Mouse (Mus musculus) layer of hippocampus, adult 11-12 months (tissue): Measurements from ENCODE around the gene Spaar.

Experiments used
- DNase-seq: peaks from one replicate; pipeline ENCODE4 v3.0.0; 2022; ENCODE audit warnings: low spot score

Gene Spaar

DNA sequence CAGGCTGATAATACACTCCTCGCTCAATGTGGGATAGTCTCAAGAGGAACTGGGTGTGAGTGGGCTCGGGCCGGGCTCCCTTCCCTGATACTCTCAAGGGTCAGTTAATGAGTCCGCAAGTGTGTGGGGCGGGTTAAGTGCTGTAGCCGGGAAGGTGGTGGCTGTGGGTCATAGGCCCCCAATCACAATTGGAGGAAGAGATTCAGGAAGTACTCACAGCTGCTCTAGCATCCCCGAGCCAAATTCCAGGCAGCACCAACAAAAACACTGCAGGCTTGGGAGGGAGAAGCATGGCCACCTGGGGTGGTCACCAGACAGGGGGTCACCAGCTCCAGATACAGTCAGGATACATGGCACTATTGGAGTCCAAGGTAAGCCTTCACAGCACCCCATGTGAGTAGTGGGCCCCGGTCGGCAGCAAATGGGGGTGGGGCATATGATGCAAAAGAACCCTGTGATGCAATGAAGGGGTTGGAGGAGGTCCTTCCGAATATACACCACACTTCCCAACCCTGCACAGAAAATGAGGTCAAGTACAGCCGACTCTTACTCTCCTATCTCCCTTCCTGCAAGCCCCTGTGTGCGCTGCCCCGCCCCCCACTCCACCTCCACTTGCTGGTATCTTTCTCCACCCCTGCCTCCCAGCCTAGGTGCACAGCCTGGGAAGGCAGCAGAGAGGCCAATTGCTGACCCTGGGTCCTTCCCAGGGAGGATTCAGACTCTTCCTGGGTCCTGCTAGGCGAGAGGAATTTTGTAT, at the start of gene Spaar:
Gene Spaar (plus strand): TSS at position 241 of the 757 bp plus-strand sequence.
- no peak for DNase-seq

DNA sequence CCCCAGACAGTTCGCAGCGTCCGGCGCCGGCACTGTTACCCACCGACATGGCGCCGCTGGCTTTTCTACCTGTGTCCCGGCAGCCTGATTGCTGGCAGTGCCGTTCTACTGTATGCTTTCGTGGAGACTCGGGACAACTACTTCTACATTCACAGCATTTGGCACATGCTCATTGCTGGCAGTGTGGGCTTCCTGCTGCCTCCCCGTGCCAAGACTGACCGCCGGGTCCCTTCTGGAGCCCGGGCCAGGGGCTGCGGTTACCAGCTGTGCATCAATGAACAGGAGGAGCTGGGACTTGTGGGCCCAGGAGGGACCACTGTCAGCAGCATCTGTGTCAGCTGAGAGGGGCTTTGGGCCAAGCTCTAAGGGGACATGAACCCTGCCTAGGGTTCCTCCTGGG, 39.8 kb upstream of the Spaar start:
- no peak for DNase-seq

DNA sequence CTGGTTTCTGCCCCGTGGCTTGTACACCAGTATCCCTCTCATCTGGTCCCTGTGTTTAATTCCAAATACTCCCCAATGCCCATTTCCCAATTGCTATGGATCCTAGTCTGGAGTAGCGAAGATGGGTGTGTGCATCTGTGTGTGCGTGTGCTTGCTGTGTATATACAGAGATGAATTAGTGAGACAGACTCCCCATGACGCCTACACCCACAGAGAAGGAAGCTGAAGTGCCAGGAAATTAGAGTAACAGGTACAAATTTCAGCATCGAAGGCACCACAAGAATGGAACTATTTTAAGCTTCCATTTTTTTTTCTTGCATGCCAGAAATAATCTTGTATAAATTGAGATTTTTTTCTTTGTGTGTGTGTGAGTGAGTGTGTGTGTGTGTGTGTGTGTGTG, 38.8 kb upstream of the Spaar start:
- DNase-seq: no peak

DNA sequence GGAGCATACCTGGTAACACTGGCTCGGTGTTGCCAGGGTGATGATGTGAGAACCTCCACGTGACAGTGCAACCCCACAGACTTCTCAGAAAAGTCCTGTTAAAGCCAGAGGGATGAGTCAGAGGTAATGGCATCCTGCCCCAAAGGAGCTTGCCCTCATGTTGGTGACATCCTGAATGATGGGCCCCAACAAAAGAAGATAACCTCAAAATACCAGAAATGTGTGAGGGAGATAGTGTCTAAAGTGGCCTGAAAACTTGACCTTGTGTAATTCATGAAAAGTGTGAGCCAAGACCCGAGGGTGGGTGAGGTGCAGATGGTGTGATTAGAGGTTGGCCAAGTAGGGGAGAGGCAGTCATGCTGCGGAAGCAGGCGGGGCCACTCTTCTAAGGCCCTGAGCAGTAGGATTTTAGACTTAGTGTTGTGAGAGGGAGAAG, 36.0 kb upstream of the Spaar start:
- no peak for DNase-seq

DNA sequence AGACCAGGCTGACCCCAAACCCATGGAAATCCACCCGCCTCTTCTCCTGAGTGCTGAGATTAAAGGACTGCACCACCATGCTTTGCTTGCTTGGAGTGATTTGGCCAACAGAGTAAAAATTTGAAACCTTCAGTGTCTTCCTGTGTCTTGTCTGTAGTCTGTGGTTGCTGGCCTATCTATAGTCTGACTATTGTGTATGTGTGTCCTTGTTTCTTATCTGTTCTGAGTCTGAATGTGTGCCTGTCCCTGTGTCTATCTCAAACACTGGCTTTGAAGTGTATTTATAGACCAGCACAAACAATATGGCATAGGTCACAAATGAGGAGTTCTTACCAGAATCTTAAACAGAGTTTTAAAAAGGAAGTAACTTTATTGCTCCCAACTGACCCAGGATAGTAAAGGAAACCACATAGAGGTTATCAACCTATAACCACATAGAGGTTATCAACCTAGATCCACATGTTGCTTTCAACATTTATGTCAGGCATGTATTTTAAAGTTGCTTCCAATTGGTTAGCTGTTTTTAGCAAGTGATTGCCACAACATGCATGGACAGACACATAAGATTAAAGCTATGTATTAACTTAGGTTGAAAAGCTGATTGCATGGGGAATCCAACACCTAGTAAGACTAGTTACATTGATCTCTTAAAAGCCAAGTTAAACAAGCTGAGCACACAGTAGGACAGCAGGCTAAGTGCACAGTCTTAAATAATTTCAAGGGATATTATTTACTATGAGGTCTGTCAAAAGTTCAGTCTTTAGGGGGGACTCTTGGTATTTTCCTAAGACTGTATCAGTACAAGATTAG, 35.2 kb upstream of the Spaar start:
- no peak for DNase-seq

DNA sequence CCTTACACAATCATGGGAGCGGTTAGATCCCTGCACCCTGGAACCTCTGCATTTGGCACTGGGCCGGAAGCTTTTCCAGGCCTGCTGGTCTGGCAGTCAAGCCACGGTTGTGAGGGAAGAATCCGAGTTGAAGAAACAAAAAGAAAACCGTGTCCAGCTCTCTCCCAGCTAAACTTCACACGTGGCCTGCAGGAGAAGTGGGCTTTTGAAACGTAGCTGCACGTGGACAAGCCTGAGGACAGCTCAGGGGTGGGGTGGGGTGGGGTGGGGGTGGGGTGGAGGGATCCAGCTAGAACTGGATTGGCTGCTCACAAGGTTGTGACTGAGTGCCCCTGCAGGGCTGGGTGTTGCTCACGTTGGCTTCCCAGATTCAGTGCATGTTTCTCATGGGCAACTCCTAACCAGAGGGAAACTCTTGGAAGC, 34.6 kb upstream of the Spaar start:
- DNase-seq: no peak

DNA sequence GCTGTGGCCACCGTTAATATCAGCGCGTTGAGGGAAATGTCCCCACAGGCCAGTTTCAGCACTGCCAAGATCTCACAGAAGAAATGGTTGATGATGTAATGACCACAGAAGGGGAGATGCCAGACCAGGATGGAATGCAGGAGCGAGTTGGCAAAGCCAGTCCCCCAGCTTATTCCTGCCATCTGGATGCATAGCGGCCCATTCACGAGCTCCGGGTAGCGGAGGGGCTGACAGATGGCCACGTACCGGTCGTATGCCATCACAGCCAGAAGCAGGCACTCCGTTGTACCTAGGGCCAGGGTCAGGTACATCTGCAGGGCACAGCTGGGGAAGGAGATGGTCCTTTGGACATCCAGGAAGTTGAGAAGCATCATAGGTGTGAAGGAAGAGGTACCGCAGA, 33.3 kb upstream of the Spaar start:
- no peak for DNase-seq

DNA sequence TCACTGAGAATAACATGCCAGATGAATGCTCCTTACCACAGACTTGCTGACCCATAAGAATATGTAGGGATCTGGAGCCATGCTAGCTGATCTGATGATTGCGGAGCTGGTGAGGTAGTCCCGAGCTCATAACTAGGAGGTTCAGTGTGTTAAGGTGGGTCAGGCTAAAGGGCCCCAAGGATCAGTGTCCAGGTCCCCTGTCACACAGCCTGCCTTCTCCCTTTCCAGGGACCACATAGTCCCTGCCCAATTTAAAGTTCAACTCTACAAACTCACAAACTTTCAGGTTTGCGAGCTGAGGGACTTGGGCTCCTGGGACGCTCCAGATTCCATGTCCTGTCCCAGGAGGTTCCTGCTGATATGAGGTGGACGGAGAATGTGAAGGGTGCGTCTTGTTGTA, 29.1 kb upstream of the Spaar start, which contains the start of gene Olfr70:
Gene Olfr70 (minus strand): TSS at position 101 of the 400 bp plus-strand sequence.
- no peak for DNase-seq

DNA sequence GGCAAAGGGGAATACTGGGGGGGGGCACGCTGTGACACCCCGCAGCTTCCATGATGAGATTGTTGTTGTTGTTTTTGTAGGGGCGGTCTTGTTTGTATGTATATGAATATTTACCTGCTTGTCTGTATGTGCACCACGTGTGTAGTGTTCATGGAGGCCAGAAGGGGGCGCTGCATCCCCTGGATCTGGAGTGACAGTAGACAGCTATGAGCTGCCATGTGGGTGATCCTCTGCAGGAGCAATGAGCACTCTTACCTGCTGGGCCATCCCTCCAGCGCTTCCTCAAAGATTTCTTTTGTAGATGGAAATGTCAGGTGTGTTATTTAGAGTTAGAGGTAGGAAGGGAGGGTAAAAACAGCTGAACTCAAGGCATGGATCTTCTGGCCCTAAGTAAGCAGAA, 26.4 kb upstream of the Spaar start:
- no peak for DNase-seq

DNA sequence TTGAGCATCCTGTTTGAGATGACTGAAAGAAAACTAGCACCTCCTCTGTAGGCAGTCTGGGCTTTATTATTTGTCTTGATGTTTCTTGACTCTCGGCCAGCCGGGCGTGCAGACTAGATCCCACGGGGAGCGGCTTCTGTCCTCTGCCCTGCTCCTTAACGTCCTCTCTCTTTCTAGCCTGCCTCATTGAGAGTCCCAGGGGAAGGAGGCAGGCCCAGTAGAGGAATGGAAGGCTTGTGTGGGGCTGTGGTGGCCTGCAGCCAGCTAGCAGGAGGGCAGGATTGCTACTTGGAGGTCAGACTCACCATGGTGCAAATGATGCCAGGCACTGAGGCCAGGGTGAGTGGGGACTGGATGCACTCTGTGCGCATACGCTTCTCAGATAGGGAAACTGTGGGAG, 26.0 kb upstream of the Spaar start:
- no peak for DNase-seq

DNA sequence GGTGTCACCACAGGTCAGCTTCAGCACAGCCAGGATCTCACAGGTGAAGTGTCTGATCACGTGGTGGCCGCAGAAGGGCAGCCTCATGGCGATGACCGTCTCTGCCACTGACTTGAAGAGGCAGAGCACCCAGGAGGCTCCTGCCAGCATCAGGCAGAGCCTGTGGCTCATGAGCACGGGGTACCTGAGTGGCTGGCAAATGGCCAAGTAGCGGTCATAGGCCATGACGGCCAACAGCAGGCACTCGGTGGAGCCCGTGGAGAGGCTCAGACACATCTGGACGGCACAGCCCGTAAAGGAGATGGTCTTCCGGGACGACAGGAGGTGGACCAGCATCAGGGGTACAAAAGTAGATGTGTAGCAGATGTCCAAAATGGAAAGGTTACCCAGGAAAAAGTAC, 23.8 kb upstream of the Spaar start:
- no peak for DNase-seq

DNA sequence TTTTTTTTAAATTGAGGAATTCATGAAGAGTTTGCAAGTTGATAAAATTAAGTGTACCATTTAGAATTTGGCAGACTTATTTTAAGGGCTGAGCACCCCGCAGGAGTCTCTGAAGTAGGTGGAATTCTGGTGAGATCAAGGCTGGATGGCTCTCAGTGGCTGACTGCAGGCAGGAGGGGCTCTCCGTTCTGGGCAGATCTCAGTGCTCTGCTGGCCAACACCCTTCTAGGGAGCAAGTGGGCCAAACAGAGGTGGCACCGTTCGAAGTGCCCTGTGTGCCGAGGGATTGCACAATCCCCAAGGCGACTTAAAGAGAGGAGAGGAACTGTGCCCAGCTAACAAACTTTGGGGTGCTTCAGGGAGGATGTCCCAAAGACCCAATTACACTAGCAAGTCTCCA, 20.0 kb upstream of the Spaar start, which contains the start of gene Olfr71:
Gene Olfr71 (minus strand): TSS at position 387 of the 400 bp plus-strand sequence.
- no peak for DNase-seq

DNA sequence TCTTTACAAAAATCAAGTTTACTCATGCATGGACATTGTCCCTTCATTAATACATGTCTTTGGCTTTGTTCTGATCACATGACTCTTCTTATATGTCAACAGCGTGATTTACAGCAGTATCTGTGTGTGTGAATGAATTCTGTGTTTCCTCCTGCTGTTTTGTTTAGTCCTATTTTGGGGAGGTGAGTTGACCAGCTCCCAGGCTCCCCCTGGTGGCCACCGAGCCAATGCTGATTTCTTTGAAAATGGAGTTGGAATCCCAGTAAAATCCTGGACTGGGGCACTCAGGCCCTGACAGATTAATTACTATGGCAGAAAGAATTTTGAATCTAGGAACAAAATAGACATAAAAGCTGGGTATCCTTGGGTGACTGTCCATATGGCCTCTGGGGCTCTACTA, 18.0 kb upstream of the Spaar start:
- peak; percentile 87 for DNase-seq

DNA sequence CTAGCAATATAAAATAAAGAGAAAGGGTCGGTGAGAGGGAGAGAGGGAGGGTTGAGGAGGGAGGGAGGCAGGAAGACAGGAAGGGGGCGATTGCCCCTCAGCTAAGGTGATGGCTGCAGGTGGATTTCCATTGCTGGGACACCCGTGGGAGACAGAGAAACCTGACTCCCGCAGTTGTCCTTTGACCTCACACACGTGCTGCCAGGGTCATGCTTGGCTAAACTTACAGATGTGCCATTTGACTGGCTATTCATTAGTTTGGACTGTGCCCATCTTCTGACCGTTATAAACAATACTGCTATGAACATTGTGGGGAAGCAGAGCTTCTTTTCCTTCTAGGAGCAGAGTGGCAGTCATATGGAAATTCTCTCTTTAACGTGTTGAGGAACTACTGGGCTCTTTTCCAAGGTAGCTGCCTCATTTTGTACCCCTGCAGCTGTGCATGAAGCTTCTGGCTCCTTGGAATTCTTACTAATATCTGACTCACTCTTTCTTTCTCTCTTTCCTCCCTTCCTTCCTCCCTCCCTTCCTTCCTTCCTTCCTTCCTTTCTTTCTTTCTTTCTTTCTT, 16.1 kb upstream of the Spaar start:
- DNase-seq: no peak

DNA sequence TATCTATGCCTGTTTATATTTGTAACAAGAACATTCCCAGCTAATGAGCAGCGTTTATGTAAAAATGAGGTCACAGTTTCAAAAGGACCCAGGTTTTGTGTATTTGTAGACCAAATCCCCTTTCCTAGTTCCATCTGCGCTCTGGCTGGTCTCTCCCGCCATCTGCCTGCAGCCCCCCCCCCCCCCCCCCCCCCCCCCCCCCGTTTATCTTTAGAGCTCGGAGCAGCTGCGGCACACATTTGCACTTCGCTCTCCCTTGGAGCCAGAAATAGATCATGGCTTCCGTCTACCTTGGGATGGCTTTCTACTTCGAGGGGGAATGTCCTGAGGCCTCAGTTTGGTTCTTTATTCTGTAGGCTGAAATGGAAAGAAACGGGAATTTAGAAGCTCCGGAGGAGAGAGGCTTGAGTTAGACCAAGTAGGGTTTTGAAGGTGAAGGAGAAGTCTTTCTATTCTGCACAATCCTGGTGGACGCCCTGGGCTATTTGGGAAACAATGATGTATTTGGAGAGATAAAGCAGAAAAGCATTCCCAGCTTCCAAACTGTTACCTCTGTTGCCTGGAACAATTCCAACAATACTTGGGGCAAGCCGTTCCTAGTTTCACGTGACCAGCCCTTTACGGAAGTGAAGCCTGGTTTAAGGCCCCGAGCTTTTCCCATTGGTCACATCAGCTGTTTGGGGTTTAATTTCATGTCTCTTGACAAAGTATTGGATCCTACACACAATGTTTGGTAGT, 9.2 kb upstream of the Spaar start:
- DNase-seq: no peak

DNA sequence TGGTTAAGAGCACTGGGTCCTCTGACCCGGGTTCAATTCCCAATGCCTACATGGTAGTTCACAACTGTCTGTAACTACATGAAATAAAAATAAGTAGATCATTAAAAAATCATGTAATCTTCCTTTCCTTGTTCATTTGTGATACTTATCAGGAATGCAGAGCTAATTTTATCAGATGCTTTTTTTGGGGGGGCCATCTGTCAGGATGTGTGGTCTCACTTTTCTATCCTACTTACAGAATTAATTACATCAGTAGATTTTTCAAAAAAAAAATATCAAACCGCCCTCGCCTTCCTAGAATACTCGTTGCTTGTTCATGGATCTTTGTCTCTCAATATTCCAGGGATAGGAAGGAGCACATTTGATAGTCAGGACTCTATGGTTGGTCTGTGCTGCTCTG, 7.6 kb upstream of the Spaar start:
- peak; percentile 41 for DNase-seq

DNA sequence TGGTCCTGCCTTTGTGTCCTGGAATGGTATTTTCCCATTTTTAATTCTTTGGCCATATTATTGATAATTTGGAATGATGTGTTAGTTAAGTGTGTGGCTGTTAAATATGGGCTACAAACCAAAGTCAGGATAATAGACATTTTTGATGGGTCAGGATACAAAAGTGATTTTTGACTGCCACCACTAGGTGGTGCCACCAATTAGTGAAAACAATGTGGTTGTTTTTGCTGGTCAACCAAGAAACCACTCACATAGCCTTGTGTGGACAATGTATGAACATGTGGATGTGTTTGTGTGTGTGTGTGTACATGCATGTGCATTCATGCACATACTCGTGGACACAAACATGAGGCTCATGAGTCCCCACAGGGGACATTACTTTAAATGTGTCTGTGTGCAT, 5.1 kb upstream of the Spaar start:
- DNase-seq: peak; percentile 28

DNA sequence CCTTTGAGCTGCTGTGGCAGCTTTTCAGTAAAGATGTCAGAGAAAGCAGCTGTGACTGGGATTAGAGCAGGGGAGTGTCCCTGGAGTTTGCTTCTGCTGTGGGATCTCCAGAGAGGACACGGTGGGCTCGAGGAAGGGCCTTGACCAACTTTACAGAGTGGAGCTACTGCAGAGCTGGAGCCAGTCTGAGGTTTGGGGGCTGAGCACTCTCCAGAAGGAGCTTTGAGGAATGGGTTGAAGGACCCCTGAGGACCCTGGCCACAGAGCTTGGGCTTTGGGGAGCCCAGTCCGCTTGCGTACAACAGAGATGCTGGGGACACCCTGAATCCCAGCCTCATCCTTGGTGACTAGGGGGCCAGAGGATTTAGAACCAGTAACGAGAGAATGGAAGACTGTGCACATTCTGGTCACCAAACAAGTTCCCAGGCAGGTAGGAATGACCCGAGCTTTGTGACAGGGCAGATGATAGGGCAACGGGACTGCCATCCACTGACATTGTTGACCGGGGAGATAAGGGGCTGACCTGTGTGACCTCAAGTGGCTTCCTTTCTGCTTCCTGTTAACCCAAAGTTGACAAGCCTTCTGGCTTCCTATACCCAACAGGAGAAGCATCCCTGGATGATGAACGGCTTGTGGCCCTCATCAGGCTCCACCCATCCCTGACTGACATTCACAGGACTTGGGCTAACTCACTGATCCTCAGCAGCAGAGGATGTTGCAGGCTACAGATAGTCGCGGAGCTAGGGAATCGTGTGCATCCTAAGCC, 3.4 kb upstream of the Spaar start:
- no peak for DNase-seq

DNA sequence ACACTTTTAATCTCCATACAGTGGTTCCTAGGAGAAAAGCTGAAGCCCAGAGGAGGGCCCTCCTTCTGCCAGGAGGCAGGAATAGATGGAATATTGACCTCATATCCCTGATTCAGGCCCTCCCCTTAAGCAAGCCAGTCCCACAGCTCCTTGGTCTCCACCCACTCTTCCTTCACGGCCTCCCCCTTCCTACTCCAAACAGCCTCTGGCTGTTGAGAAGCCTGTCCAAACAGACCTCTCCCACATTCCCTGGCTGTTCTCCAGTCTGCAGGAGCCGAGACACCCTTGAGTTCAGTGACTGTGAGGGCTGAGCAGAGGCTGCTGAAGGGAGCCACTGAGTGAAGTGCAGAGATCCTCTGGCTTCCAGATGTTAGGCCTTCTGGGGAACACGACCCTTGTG, 2.8 kb upstream of the Spaar start, which contains the start of gene Hrct1:
Gene Hrct1 (plus strand): TSS at position 194 of the 400 bp plus-strand sequence.
- DNase-seq: no peak

DNA sequence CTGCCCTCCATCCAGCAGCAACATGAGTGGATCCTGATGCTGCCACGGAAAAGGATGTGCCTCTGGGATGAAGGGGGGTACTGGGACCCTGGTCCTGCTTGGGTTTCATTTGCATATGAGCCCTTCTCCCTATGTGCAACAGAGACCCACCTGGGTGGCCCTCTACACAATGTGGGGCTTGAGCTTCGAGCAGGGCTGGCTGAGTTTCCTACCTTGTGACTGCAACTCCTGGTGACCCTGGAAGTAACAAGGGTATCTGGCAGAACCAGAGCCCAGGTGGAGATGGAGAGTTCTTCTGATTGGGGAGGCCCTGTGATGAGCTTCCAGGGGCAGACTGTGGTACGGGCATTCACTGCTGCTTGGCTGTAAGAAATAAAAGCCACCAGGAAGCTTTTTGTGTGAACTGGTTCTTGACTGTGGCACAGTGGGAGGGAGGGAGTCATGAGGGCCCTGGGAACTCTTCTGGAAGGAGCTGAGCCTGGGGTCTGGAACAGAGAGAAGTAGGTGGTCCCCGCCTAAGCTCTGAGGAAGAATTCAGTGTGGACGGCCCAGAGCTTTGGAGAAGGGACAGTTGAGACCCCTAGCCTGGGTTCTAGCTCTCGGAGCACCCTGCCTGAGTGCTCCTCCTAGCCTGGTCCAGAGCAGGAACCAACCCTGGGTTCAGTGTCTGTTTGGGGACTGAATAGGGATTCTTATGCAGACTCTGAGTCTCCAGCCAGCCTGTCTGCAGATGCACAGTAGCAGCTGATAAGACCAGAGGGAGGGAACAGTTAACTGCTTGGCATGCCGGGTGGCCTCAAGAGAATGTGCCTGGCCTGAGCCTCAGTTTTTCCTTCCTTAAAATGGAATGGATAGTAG, 1.9 kb upstream of the Spaar start:
- no peak for DNase-seq
